Mouse (Mus musculus) left cerebral cortex, postnatal 25 days (tissue): Measurements from ENCODE around the gene Aspscr1. TPM values are rescaled to one million over a fixed set of nuclear protein-coding genes. Genes with fewer than 3 reads are reported as not detected.

Experiments
- DNase-seq, 2 experiments: peaks; one replicate each; pipeline ENCODE4 v3.0.0; 2022; ENCODE audit warnings: low spot score in 2 of 2, mixed read lengths in 1 of 2
- intact Hi-C: fragments of 180-260 bp; cut with DNase I; formaldehyde crosslinking; loops from one replicate; pipeline ENCODE4 v1.15.1; 2025
- total RNA-seq, 2 experiments: library from RNA; stranded (reverse); gene quantifications; 2 replicates each; pipeline ENCODE4 v1.2.3; 2021

Gene Aspscr1
- total RNA-seq, 2 experiments from 2014 or later = 51.2 to 53.1 TPM

DNA sequence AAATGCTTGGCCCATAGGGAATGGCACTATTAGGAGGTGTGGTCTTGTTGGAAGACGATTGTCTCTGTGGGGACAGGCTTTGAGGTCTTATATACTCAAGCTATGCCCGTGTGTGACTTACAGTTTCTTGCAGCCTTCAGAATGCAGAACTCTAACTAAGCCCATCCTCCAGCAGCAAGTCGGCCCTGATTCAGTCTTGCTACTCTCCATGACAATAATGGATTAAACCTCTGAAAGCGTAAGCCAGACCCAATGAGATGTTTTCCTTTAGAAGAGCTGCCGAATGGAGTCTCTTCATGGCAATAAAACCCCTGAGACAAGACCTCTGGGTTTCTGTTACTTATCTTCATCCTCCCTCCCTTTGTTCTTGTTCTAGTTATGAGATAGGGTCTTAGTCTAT, 38.0 kb upstream of the Aspscr1 start:
- DNase-seq = no peak
- intact Hi-C loops = no loop called here

DNA sequence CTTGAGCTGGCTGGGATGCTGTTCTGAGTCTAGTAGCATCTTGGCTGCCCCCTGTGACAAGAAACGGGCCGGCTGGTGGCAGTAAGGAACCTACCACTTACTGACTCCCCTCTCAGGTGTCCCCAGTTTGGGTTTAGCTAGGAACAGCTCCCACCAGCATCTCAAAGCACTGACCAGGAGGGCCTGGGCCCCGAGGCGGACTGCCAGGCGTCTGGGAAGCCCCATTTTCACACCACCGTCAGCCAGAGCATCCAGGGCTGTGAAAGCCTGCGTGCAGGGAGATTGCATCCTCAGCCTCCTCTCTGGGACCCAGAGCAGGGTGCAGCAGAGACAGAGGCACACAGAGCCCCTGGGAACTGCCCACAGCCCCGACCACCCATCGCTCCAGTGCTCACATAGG, 31.5 kb upstream of the Aspscr1 start:
- DNase-seq = no peak
- intact Hi-C loops = no loop called here

DNA sequence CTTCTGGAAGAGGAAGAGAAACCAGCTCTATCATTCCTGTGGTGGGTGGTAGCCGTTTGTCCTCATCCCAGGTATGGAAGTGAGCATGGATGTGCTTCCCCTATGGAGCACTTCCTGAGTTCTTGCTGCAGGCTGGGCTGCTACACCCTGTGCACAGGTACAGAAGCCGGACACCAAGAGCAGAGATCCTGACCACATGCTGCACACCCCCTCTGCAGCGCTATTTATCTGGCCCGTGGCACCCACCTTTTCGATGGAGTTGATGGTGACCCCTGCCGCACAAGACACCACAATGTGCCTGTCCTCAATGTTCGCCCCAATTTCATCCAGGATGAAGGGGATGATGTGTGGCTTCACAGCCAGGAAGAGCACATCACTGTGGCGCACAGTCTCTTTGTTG, 30.9 kb upstream of the Aspscr1 start:
- intact Hi-C loops = no loop called here
- DNase-seq = no peak

DNA sequence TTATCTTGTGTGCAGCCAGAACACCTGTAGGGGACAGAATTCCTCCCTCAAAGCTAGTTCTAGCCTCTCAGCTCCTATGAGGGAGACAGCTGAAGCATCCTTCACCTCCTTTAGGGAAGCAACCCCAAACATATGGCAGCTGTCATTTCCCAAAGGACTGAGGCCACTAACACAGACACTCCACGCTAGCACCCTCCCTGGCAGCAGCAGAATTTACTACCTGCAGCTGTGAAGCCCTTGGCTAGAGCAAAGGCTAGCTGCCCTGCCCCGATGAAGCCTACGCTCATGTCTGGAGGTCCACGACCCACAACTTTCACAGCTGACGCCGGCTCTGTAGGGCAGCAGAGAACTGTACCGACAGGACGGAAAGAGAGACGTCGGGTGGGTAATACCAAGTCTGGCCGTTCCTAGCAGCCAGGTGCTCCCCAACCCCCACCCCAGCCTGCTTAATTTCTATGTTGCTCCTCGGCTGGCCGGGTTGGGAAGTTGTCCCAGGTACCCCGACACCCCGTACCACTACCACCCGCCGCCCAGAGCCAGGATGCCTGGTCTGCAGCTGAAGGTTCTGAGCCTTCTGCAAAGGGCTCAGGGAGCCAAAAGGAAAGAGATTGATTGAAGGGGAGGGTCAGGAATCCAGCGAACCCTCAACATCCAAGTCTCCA, 29.7 kb upstream of the Aspscr1 start:
- intact Hi-C loops = no loop called here
- DNase-seq = no peak

DNA sequence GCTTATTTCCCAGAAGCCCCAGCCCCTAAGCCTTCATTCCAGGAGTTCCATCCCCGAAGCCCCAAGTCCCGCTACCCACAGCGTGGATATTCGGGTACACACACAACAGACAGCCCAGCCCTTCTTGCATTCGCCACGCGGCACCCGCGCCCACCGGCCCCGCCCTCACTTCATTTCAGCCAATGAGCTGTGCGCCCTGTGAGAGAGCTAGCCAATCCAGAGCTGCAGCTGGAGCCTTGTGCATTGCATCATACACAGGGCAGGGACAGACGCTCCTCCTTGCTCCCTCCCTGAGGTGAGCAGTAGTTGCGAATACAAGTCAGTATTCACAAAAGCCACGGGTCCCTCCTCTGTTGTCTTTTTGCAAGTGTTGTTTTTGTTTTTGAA, 29.2 kb upstream of the Aspscr1 start, which contains the start of gene Pycr1:
TSS of gene Pycr1 (minus strand) at position 169 of the 387 bp plus-strand sequence.
- DNase-seq = peak; percentile 92 to 97
- intact Hi-C loops = no loop called here

DNA sequence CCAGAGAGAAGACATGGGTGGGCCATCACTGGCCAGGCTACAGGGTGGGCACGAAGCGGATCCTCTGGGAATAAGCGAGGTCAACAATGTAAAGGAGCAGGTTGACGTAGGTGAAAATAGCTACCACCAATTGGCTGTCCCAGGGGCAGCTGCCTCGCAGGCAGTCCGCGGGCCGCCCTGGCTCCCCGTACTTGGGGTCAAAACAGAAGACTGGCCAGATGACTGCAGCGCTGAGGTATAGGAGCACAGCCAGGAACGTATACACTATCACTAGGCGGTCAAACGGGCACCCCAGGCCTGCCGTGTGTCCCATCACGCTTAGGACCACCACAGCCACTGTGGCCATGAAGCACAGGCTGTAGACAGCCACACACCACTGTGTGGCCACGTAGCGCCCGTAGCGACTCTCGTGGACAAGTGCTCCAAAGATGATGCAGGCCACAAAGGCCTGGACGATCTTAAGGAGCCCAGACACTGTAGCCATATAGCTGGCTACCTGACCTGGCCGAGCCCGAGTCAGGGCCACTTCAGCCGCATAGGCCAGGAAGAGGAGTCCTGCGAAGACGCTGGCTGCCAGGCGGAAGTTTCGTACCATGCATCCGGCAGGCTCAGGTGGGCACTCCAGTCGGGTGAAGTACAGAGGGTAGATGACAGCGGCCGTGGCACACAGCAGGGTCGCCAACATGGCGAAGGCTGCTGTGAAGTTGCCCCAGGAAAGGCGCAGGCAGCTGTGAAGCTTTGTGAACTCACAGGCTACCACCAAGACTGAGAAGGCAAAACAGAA, 25.5 kb upstream of the Aspscr1 start:
- DNase-seq = no peak
- intact Hi-C loops = no loop called here

DNA sequence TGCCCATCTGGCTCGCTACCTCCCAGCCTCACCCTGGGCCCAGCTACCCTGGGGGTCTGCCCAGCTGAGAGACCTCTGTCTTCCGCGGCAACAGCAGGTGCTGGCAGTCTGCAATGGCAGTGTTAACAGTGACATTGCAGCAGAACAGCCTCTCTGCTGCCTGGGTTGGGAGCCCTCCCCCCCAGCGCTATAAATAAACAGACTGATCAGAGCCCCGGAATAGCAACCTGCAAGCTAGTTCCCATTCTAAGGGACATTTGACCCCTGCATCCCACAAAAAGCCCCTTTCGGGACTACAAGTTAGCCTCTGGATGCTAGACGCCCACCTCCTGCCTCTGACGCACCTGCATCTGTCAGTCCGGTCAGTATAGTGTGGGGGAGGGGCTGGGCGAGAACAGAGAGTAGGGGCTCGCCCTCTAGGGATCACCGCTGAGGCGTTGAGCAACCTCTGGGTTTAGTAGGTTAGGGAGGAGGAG, 24.7 kb upstream of the Aspscr1 start, which contains the start of gene Myadml2:
TSS of gene Myadml2 (minus strand) at position 158 of the 476 bp plus-strand sequence.
- intact Hi-C loops = no loop called here
- peak; percentile 54 to 61 for DNase-seq

DNA sequence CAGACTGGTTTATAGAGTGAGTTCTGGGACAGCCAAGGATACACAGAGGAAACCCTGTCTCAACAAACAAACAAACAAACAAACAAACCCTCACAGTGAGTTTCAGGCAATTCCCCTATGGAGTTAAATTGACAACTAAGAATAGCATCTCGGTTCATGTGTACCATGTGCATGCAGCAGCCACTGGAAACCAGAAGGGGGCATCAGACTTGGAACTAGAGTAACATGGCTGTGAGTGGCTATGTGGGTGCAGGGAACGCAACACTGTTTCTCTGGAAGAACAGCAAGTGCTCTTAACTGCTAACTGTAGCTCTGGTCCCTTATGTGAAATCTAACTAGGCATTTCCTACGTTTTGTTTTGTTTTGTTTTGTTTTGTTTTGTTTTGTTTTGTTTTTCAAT, 20.9 kb upstream of the Aspscr1 start:
- intact Hi-C loops = no loop called here
- DNase-seq = no peak

DNA sequence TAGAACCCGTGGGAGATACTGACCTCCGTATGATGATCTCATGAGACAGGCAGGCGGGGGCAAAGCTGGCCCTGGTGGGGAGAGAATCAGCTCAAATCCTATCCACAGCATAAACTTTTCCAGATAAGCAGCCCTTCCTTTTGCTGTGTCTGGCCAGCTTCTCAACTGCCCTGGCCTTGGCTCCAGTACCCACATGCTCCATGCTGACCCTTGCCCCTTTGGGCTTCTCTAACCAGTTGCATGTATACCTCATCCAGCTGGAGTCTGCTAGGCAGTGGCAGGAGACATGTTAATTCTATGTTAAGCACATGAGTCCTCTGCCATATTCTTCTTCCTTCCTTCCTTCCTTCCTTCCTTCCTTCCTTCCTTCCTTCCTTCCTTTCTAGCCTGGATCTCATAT, 18.0 kb upstream of the Aspscr1 start:
- no peak for DNase-seq
- intact Hi-C loops = no loop called here

DNA sequence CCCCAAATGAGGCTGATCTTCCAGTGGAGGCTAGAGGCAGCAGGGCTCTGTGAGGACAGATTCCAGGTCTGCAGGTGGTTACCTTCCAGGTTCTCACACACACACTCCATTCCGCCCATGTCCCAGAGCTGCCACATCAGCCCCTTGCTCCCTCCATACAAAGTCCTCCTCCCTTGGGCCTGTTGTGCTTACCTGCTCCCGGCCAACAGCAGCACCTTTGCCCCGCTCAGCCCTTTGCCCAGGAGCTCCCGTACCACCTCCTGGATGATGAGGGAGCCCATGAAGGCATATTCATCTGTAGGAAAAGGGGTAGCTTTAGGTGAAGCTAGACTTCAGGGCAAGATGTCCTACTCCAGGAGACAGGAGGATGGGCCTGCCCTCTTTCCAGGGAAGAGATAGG, 15.5 kb upstream of the Aspscr1 start:
- intact Hi-C loops = no loop called here
- no peak for DNase-seq

DNA sequence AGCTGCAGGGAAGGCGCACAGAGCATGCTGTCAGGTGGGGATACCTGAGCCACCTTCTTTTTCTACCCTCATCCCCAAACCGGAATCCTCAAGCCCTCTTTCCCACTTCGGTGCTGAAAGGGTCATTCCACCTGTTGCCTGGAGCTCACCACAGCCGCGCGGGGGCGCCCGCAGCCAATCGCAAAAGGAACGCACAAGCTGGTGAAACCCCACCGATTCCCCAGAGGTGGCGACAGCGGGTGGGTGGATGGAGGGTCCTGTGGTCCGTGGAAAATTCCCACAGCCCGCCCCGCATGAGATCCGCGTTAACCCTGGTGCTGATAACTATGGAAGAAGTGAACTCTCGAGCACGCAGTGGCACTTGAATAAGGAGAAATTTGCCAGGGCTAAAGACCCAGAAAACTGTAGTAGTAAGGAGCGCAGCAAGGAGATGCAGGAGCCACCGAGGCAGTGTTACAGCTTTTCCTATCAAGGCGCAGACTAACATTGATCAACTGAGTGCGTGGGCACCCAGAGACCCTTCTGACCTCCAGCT, 13.8 kb upstream of the Aspscr1 start:
- peak; percentile 71 to 72 for DNase-seq
- intact Hi-C loops = loop anchor here (2.0 kb wide), 1 partner anchor 54 kb away; the partner anchor contains the start of genes Cenpx and Lrrc45

DNA sequence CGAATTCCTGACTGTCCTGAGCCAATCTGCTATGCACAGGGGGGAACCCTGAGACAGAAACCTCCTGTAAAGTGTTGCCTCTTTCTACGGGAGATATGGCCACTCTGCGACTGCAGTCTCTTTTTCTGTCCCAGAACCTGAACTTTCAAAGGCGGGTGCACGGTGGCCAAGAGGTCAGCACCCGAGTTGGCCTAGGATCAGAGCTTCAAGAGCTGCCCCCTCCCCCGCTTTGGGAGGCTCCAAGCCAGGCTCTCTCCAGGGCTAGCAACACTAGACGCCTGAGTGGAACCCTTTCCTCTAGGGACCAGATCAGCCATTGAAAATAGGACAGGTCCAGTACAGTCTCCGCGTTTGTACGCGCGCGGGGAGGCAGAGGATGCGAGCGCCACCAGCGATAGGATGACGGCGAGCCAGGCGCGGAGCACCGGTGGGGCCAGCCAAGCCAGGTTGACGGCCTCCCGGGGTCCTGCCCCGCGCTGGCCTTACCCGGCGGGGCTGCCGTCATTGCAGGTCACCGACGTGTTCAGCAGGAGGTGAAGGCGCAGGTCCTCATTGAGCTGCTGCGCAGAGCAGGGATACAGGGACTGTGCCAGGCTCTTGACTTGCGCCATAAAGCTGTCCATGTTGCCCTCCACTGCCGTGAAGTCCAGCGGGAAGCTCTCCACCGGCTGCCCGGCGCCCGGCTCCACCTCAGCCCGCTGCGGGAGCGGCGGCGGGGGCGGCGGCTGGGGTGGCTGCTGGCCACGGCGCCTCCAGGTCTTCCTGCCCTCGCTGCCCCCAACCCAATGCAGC, 13.1 kb upstream of the Aspscr1 start:
- DNase-seq = no peak
- intact Hi-C loops = loop anchor here (2.0 kb wide), 1 partner anchor 53 kb away; the partner anchor contains the start of genes Cenpx and Lrrc45

DNA sequence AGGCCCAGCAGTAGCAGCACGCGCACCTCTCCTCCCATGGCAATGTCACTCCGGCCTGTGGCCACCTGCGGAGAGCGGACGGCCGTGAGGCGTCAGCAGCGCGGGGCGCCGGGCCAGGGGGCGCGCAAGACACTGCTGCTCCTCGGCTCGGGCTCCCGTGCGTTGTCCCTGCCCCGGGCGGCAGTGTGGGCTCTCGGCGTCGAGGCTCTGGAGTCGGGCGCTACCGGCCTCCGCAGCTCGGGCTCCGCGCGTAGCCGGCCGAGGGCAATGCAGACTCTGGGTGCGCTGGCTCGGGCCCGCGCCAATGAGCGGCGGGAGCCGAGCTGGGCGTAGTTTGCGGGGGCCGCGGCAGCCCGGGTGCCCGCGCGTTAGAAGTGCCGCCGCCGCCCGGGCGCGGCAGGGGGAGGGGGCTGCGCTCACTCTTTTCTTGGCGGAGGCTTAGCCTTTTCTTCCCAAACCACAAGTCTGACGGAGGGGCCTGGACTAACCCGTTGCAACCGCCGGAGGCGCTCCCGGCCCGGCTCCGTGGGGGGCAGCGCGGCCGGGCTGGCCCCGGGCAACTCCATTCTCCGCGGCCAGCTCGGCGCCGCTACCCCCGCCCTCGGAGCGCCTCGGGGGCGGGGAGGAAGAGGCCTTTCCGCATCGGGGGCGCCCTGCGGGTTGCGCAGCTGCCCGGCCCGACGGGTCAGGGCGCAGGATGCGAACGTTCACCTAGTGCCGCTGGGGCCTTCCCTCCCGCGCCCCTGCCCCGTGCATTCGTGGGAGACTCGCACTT, 12.3 kb upstream of the Aspscr1 start:
- DNase-seq = no peak
- intact Hi-C loops = no loop called here

DNA sequence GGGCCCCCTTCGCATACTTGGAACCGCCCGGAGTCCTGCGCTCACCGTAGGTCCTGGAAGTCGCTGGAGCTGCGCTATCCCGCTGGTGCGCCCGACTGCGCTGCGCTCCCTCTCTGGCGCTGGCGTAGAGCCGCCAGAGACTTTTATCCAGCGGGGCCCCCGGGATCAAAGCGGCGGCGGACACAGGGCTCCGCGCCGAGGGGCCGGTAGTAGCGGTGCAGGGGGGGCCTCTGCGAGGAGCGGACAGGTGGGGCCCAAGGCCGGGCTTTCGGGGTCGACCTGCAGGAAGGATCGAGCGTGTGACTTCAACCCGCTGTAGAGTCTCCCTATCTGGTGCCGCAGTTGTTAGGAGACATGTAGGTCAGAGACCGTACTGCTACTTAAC, 11.7 kb upstream of the Aspscr1 start, which contains the start of gene Notum:
TSS of gene Notum (minus strand) at position 100 of the 385 bp plus-strand sequence.
- DNase-seq = no peak
- intact Hi-C loops = no loop called here

DNA sequence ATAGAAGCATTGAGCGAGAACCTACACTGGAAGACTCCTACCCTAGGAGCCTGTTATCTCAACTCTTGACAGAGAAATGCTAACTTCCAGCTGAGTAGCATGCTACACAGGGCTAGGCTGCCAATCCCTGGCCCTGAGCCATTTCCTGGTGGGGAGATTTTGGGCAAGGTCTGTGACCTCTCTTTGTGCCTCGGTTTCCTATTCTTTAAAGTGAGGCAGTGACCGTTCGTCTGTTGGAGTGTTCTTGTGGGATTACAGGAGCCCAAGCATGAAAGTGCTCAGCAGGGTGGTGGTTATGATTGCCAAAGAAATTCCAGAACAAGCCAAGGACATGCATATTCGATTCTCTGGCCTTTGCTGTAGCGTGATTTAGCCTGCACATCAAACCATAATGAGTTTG, 10.0 kb upstream of the Aspscr1 start:
- no peak for DNase-seq
- intact Hi-C loops = no loop called here

DNA sequence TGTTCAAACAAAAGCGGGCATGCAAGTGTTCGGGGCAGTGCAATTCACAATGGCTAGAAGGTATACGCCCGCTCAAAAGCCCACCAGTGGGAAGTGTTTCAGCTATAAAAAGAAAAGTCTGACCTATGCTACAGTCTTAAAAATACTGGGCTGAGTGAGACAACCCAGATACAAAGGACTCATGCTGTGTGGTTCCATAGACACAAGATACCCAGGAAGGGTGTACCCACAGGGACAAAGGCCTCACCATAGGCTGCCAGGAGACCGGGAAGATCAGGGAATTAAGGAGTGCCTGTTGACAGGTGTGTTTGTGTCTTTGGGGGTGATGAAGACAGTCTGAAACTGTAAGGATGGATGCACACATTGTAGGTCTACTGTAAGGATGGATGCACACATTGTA, 9.1 kb upstream of the Aspscr1 start:
- intact Hi-C loops = no loop called here
- no peak for DNase-seq

DNA sequence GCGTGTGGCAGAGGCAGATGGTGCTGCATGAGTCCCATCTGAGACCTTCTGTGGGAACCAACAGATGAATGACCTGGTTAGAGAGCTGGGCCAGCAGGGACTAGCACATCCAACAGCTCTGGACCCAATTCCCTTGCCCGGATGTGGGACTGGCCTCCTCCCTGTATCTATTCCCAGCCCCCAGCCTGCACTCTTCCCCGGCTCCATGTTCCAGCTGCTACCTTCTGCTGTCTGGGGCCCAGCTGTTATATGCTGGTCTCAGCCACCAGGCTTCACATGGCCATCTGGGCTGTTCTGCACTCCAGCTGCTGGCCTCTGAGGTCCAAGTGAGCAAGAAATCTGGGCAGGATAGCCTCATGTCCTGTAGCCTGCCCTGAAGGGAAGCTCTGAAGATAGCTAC, 7.4 kb upstream of the Aspscr1 start:
- DNase-seq = no peak
- intact Hi-C loops = no loop called here

DNA sequence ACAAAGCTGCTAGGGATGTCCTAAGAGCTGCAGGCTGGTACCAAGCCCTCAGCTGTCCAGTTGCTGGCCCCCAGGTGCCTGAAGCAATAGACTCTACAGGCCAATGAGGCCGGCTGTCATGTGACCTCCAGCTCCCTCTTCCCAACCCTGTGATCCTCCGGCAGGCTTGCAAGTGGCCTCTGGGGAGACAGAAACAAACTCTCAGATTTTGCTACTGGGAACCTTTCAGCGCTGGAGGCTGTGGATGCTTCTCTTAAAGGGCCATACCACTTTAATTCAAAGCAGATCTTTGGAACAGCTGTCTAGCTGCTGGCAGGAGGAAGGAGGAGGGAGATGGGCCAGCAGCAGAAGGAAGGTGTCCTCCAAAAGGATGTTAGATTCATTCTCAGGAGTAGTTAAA, 6.2 kb upstream of the Aspscr1 start:
- DNase-seq = no peak
- intact Hi-C loops = no loop called here

DNA sequence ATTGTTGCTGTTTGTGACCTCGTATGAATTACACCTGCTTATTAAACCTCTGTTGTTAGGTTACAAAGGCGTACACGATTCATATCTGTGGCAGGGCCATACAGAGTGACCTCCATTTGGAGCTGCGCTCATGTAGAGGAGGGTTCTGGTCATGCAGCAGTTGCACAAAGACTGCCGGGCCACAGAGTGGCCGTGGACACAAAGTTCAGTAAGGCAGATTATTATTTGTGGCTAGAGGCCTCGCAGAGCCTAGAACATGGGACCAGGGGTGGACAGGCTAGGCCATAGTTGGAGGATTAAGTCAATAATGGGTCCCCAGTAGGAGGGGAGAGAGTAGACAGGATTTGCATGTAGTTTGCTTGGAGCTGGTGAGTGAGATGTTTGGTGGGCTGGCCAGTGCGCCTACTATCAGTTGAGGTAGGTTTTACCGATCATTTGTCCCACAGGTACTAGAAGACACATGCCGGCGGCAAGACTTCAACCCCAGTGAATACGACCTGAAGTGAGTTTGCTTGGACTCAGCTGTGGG, 885 bp downstream of the Aspscr1 start:
- no peak for DNase-seq
- intact Hi-C loops = loop anchor here (2.0 kb wide), 1 partner anchor 41 kb away; the partner anchor contains the start of gene Mafg
